Mouse (Mus musculus): ENCODE measurements at regions not wholly inside any gene's neighbourhood (a gene's known extent, or its start where the extent isn't known, plus 50 kb on each side); places are given as distances from the start of the nearest gene placed in this dataset.

GRCm38 (mm10) chr10:39224449-39225094 lies 61.0 kb upstream of the Ccn6 start:
- TF ChIP-seq CTCF (IDR thresholded peaks at IDR 0.05; ENCODE audit: low read depth, low read length) (no peak), TAL1 (conservative IDR thresholded peaks at IDR 0.05; ENCODE audit: low read depth, low read length) (no peak)
